Mouse (Mus musculus) heart, postnatal 0 days (tissue): Measurements from ENCODE around the gene Ccdc88b.
"Not testable (repeated sequence)": the region's sequence is repeated elsewhere in the genome, so short reads cannot be mapped to it uniquely, and the experiment has no call there.

Experiments used
- CTCF ChIP-seq: IDR thresholded peaks from 2 replicates; pipeline ENCODE4 v1.5.1; 2016; ENCODE audit warnings: antibody characterized with exemption, control low read depth, low read depth
- EP300 ChIP-seq: IDR thresholded peaks from 2 replicates; pipeline ENCODE4 v1.6.1; 2016; ENCODE audit warnings: antibody characterized with exemption, low read depth

- not testable (repeated sequence) for TF ChIP-seq CTCF, EP300
Measured at GRCm38 (mm10) chr19:6895608-6896305, 37.7 kb upstream of the Ccdc88b start.
